ENCODE assay signal across 21 mouse cellular contexts in the genomic region with DNA sequence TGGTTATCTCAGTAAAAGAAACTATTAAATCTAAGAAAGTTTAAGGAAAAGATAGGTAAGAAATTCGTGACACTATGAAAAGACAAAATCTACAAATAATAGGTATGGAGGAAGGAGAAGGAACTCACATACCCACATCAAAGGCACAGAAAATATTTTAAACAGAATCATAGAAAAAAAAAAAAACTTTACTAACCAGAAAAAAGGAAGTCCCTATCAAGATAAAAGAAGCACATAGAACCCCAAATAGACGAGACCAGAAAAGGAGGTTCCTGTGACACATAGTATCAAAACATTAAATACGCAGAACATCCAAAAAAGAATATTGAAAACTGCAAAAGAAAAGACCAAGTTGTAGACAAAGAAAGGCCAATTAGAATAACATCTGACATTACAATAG.
DNase-seq lines count a peak whose midpoint lies in the region; ATAC-seq lines count a peak whose summit lies in the region.
"Had no signal": no experiment of that assay in that cellular context is flagged by ENCODE, and none has a peak within 500 bp of the region (broad histone marks: within the 10 kb centered on the region; RNA-seq: fewer than 3 reads in every experiment).

No protein-coding gene starts in this region.

- DNase-seq in 416B (ENCODE audit: low read depth): peak; percentile 30
- DNase-seq in CD4-positive, CD25-positive, alpha-beta regulatory T cell, adult 2 months (ENCODE audit: low read depth, low spot score): peak; percentile 33
- DNase-seq in naive thymus-derived CD4-positive, alpha-beta T cell, adult 2 months (ENCODE audit: low read depth): peak; percentile 40
- DNase-seq in gastrocnemius, adult 8-10 months (ENCODE audit: low spot score in 2 of 2): no peak
- no peak for DNase-seq in kidney, postnatal 10 days
- no peak for DNase-seq in layer of hippocampus, adult 11-12 months (ENCODE audit: low spot score)
- DNase-seq: adrenal gland, postnatal 14 days; cerebellum, adult 11 months; cerebellum, adult 2 months; cerebellum, adult 9-11 months; cerebellum, postnatal 25 days; forebrain, postnatal 0 days; gastrocnemius, adult 2 months; gastrocnemius, postnatal 25 days; heart, adult 2 months; heart, postnatal 14 days; heart, postnatal 4 days had no signal

- ATAC-seq in activated CD4-positive, CD25-positive, alpha-beta regulatory T cell, adult 4 months: peak; percentile 78
- ATAC-seq: forebrain, embryonic 14.5 days; forebrain, postnatal 0 days; hindbrain, postnatal 0 days; intestine, embryonic 15.5 days had no signal

Comparison
In these comparisons a context has a peak if more than half of its experiments do, and no peak if none do; other contexts are left out.
1. DNase-seq: peak in 416B (single experiment), CD4-positive, CD25-positive, alpha-beta regulatory T cell, adult 2 months (single experiment) and naive thymus-derived CD4-positive, alpha-beta T cell, adult 2 months (single experiment); none in gastrocnemius, adult 8-10 months (0 of 2), kidney, postnatal 10 days (single experiment) and layer of hippocampus, adult 11-12 months (single experiment).